Mouse (Mus musculus) ES-E14 (cell line): ENCODE data around the gene Oaz1. TPM values are rescaled to one million over a fixed set of nuclear protein-coding genes. Genes with fewer than 3 reads are reported as not detected.

Experiments
- DNase-seq: peaks from one replicate; pipeline ENCODE4 v3.0.0-alpha.2; 2013; ENCODE audit warnings: low read depth, low spot score
- H3K27ac ChIP-seq: 2 replicates; pipeline ENCODE4 v1.5.1; 2012; ENCODE audit warnings: low read depth, mild to moderate bottlenecking, low read length, moderate library complexity, mixed read lengths; ENCODE audit not compliant: poor library complexity, insufficient read depth, severe bottlenecking
- H3K36me3 ChIP-seq: 2 replicates; pipeline ENCODE4 v1.6.1; 2012; ENCODE audit warnings: mild to moderate bottlenecking, low read length, moderate library complexity, mixed read lengths; ENCODE audit not compliant: control insufficient read depth, poor library complexity, insufficient read depth, severe bottlenecking
- H3K4me1 ChIP-seq, 2 experiments: fragments of 150-350 bp in 1 of 2; sonication (generic) in 1 of 2; 2 replicates each; pipeline ENCODE4 v1.6.1; 2012; ENCODE audit warnings: low read length in 2 of 2, mild to moderate bottlenecking in 1 of 2, mixed read lengths in 1 of 2; ENCODE audit not compliant: control insufficient read depth in 2 of 2, insufficient read depth in 2 of 2, poor library complexity in 1 of 2
- H3K4me3 ChIP-seq, 2 experiments: fragments of 150-350 bp in 1 of 2; sonication (generic) in 1 of 2; 2 replicates each; pipeline ENCODE4 v1.5.1; 2012; ENCODE audit warnings: low read length in 2 of 2, low read depth in 1 of 2, mild to moderate bottlenecking in 1 of 2, mixed read lengths in 1 of 2; ENCODE audit not compliant: insufficient read depth in 1 of 2, poor library complexity in 1 of 2, severe bottlenecking in 1 of 2
- H3K9ac ChIP-seq: 2 replicates; pipeline ENCODE4 v1.6.1; 2012; ENCODE audit warnings: low read depth, mild to moderate bottlenecking, low read length, mixed read lengths; ENCODE audit not compliant: poor library complexity, insufficient read depth, severe bottlenecking
- H3K9me3 ChIP-seq: fragments of 150-350 bp; sonication (generic); 2 replicates; pipeline ENCODE4 v1.6.1; 2012; ENCODE audit warnings: low read depth, mild to moderate bottlenecking, low read length; ENCODE audit not compliant: control insufficient read depth, insufficient read depth
- CHD2 ChIP-seq: IDR thresholded peaks from 2 replicates; pipeline ENCODE4 v1.6.1; 2014; ENCODE audit warnings: mild to moderate bottlenecking, low read depth, low read length, inconsistent platforms
- HCFC1 ChIP-seq: IDR thresholded peaks from 2 replicates; pipeline ENCODE4 v1.6.1; 2012; ENCODE audit warnings: low read length, inconsistent platforms, borderline replicate concordance; ENCODE audit not compliant: insufficient read depth
- MAFK ChIP-seq: IDR thresholded peaks from 2 replicates; pipeline ENCODE4 v1.6.1; 2014; ENCODE audit warnings: mild to moderate bottlenecking, low read depth, low read length, inconsistent platforms; ENCODE audit not compliant: insufficient read depth
- ZC3H11A ChIP-seq: IDR thresholded peaks from 2 replicates; pipeline ENCODE4 v1.6.1; 2012; ENCODE audit warnings: low read depth, mild to moderate bottlenecking, inconsistent platforms, low read length, borderline replicate concordance
- ZNF384 ChIP-seq: IDR thresholded peaks from 2 replicates; pipeline ENCODE4 v1.6.1; 2012; ENCODE audit warnings: low read depth, low read length, inconsistent platforms
- in situ Hi-C, 2 experiments: fragments of 600-800 bp; cut with MboI; formaldehyde crosslinking; loops; one replicate each; pipeline ENCODE4 v1.15.1; 2025; ENCODE audit warnings: low sequenced_read_pairs in 2 of 2, inconsistent platforms in 1 of 2; ENCODE audit not compliant: unreplicated experiment in 2 of 2
- total RNA-seq: library from RNA; depleted of rRNA; stranded (reverse); fragments of 300-350 nt; gene quantifications from 2 replicates; pipeline ENCODE4 v1.2.3, GENCODE M21; 2012

Oaz1 gene
- total RNA-seq, 1 experiment = 823 TPM

DNA sequence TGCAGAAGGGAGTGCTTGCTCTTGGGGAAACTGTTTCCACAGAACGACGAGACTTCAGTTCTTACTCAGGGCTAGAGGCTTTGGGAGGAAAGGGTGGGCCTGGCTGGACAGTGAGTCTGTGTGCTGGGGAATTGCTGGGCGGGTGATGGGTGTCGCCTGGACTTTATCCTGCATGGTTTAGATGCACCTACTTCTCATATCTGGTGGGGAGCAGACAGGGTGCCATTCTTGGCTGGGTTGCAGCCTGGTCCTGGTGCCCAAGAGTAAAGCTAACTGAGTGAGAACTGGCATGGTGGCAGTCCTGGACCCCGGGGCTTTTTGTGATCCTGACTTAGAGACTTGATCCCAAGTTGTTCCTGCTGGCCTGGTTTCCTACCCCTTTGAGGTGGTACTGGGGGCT lies 30.5 kb downstream of the Oaz1 start:
- Histone ChIP-seq H3K9ac (no peak overlapping the region), H3K36me3 (peaks cover 11% of the 10 kb centered on the region), H3K9me3 (no peaks in the 10 kb centered on the region), H3K4me3 (no peak overlapping the region), H3K4me1 (peaks cover 3 to 5% of the 10 kb centered on the region in 2 experiments; a peak in 2 of 4 replicates), H3K27ac (no peak overlapping the region)
- no peak for TF ChIP-seq MAFK
- no peak for TF ChIP-seq CHD2
- TF ChIP-seq ZNF384 = no peak
- no peak for DNase-seq
- in situ Hi-C loops = no loop called here

DNA sequence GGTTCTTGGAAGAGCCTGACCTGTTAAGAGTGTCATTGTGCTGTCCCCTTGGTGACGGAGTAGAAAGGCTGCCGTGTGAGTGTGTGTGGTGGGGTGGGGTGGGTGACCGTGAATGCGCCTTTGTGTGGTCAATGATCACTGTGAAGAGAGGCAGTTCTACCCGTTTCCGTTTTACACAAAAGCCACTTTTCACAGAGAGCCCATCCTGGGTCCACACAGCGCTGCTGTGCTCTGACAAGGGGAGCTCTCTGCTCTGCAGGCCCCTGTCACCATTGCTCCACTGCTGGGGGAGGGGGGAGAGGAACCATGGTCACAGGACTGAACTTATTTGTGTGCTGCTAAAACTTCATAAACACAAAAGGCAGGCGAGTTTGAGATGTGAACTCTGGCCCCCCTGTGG lies 30.9 kb downstream of the Oaz1 start:
- Histone ChIP-seq H3K36me3 (peaks cover 13% of the 10 kb centered on the region), H3K9ac (no peak overlapping the region), H3K9me3 (no peaks in the 10 kb centered on the region), H3K27ac (no peak overlapping the region), H3K4me3 (no peak overlapping the region), H3K4me1 (peaks cover 3 to 5% of the 10 kb centered on the region in 2 experiments; a peak in 2 of 4 replicates)
- TF ChIP-seq ZC3H11A (no peak), MAFK (no peak), CHD2 (no peak), HCFC1 (no peak), ZNF384 (no peak)
- no peak for DNase-seq
- in situ Hi-C loops = no loop called here

DNA sequence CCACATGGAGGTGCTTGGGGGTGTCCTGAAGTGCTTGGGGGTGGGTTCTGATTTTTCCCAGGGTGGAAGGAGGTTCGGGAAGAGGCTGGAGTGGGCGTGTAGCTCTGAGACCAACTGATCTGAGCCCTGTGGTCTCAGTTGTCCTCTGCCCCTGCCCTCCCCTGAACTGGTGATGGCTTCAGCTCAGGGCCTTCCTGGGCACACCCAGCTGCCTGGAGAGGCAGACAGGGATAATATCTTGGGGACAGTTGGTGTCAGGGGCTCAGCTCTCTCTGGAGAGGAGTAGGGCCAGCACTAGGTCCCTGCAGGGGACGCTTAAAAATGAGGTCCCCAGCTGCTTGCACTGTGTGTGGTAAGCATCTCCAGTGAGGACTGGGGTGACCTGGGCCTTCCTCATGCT lies 31.4 kb downstream of the Oaz1 start:
- Histone ChIP-seq H3K4me3 (no peak overlapping the region), H3K4me1 (peaks cover 3 to 5% of the 10 kb centered on the region in 2 experiments; a peak in 2 of 4 replicates), H3K9me3 (no peaks in the 10 kb centered on the region), H3K27ac (no peak overlapping the region), H3K36me3 (peaks cover 11% of the 10 kb centered on the region), H3K9ac (no peak overlapping the region)
- in situ Hi-C loops = no loop called here
- DNase-seq = no peak
- no peak for TF ChIP-seq ZC3H11A
- no peak for TF ChIP-seq CHD2
- no peak for TF ChIP-seq ZNF384
- TF ChIP-seq HCFC1 = no peak
- TF ChIP-seq MAFK = no peak

DNA sequence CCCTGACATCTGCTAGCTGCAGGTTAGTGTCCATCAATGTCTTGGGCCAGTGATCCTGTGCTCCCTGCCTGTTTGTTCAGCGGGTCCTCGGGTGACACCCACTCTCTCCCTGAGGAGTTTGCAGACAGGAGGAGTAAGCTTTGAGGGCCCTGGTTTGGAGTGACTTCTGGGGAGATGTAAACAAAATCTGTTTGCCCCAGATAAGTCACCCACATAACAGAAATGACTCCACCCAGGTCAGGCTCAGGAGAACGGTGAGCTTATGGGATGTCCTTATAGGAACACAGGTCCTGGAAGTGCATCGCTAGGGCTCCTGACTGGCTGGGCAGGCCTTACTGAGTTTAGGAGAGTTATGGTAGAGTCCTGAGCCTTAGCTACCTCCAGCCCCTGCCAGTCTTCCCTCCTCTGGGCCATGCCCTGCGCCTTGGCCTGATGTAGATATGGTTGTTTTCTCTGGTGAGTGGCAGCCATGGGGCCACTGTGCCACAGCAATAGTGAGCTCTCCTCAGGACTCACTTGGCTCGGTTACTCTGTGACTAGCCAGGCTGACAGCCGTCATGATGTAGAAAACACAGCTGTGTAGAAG lies 32.0 kb downstream of the Oaz1 start:
- Histone ChIP-seq H3K4me3 (no peak overlapping the region), H3K9ac (no peak overlapping the region), H3K9me3 (no peaks in the 10 kb centered on the region), H3K27ac (no peak overlapping the region), H3K36me3 (peaks cover 8% of the 10 kb centered on the region), H3K4me1 (peaks cover 3 to 5% of the 10 kb centered on the region in 2 experiments; a peak in 2 of 4 replicates)
- in situ Hi-C loops = no loop called here
- DNase-seq = no peak
- TF ChIP-seq ZC3H11A = no peak

- H3K36me3 ChIP-seq = peaks cover 11% of the 10 kb centered on the region; the same call in 1 of the 2 replicates
- H3K9me3 ChIP-seq = no peaks in the 10 kb centered on the region
- no peak overlapping the region for H3K9ac ChIP-seq
- H3K4me3 ChIP-seq = no peak overlapping the region
- no peak overlapping the region for H3K27ac ChIP-seq
- in situ Hi-C loops = no loop called here
- no peak for DNase-seq
- TF ChIP-seq ZC3H11A (no peak), HCFC1 (no peak), MAFK (no peak), CHD2 (no peak), ZNF384 (no peak)
- H3K4me1 ChIP-seq = no peaks in the 10 kb centered on the region
Observed at GRCm38 (mm10) chr10:80862305-80862704, 35.8 kb downstream of the Oaz1 start.
